Mouse (Mus musculus) neural tube, embryonic 10.5 days (tissue): ENCODE measurements around the gene Abraxas2.

Source experiments
- DNase-seq: peaks from one replicate; pipeline ENCODE4 v3.0.0-alpha.2; 2017; ENCODE audit warnings: low spot score; ENCODE audit errors: extremely low spot score

Gene Abraxas2

DNA sequence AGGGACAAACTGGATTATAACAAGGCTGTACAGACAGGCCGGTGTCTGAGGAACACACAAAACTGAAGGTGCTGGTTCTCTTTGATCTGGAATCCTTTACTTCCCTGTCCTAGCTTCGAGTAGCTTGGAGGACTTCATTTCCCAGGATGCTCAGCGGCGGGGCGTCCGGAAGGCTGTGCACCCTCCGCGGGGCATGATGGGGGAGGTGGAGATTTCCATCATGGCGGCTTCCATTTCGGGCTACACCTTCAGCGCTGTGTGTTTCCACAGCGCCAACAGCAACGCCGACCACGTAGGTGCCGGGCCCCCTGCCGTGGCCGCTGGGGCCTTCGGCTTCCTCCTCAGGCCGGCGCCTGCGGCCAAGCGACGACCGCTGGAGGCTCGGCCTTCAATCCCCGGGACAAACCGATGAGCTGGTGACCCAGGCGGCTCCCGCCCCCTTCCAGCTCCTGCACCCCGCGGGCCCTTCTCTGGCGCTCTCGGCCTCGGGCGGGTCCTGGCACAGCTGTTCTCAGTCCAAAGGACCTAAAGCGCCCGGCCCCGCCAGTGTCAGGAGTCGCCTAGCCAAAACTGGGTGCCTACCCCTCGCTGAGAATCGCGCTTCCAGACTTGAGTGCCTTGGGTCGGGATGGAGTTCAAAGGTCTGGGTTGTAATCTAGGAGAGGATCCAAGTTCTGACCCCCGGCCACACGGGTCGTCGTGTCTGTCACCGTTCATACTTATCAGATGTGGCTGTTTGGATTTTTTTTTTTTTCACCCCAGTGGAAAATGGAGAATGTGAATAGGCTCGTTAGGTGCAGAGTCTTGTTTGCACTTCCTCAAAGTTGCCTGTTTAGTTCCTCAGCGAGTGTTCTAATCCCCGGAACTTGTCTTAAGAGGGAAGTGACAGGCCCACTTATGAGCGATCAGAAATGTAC lies at the start of gene Abraxas2:
Abraxas2 (plus strand) TSS at position 184 of the 917 bp plus-strand sequence.
- peak; percentile 85 for DNase-seq

GRCm38 (mm10) chr7:132809721-132810120 lies 49.3 kb upstream of the Abraxas2 start:
- no peak for DNase-seq

DNA sequence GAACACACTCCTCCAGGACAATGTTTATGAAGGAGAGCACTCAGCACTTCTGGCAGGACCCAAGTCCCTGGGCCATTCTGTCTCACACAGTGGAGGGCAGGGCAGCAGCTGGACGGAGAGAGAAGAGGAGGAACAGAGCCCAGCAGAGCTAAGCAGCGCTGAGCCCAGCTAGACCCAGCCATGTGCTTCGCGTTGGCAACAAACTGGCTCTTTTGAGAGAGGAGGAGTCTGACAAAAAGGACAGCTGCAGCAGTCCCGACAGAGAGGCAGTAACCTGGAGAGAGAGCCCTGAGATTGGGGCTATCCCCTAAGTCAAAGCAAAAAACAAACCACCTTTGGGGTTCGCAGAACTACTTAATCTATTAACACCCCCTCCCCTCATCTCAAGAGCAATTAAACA lies 48.7 kb upstream of the Abraxas2 start:
- no peak for DNase-seq

- DNase-seq, result peak; percentile 91
Measured at GRCm38 (mm10) chr7:132810879-132811278, 48.1 kb upstream of the Abraxas2 start.

- DNase-seq, result peak; percentile 59
Measured at GRCm38 (mm10) chr7:132811716-132812618, 47.1 kb upstream of the Abraxas2 start.

GRCm38 (mm10) chr7:132812619-132813415 lies 46.2 kb upstream of the Abraxas2 start:
- peak; percentile 76 for DNase-seq

DNA sequence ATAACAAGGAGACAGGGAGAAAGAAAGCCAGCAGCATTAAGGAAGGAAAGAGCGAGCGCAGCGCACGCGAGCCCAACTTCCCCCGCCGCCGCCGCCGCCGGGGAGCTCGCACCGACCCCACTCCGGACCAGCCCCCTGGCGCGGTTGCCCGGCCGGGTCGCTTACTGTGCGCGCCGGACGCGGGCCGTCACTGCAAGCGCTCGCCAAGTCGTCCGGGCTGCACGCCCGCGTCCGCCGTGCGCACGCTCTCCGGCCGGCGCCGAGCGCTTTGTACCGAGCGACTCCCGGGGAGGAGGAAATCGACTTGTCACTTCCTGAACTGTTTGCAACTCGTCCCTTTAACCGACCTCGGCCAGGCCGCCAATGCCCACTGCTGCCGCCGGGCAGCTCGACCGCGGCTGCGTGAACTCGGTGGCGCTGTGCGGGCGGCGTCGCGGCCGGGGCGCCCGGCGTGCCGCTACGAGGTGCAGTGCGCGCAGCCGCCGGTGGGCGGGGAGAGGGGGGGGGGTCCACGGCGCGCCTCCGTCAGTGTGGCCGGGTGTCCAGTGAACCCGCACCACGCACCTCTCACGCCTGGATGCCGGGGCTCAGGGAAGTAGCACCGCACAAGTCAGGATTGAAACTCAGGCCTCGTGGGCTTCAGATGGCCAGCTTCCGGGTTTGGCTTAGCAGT lies 45.5 kb upstream of the Abraxas2 start, which contains the start of gene Fam53b:
Fam53b (minus strand) TSS at position 471 of the 673 bp plus-strand sequence.
- peak; percentile 85 for DNase-seq

- no peak for DNase-seq
Measured at GRCm38 (mm10) chr7:132814089-132814450, 45.0 kb upstream of the Abraxas2 start.

DNA sequence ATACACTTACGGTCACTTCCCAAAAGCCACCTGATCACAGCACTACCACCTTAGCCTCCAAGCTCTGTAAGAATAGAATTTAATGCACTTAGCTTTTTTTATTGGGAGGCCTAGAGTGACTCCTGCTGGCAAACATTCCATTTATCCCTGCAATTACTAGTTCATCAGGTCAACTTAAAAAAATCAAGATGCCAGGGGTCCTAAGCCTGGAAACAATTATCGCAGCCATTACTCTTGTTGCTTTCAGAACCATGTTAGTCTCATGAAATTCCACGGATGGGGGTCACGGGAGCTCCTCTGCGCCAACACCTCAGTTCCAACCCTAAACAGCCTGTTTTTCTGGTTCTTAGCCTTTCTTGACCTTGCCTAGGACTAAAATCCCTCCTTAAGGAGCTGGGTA lies 43.9 kb upstream of the Abraxas2 start:
- no peak for DNase-seq

GRCm38 (mm10) chr7:132816528-132816927 lies 42.5 kb upstream of the Abraxas2 start:
- DNase-seq, result no peak

- DNase-seq, result no peak
Measured at GRCm38 (mm10) chr7:132817056-132817455, 42.0 kb upstream of the Abraxas2 start.

DNA sequence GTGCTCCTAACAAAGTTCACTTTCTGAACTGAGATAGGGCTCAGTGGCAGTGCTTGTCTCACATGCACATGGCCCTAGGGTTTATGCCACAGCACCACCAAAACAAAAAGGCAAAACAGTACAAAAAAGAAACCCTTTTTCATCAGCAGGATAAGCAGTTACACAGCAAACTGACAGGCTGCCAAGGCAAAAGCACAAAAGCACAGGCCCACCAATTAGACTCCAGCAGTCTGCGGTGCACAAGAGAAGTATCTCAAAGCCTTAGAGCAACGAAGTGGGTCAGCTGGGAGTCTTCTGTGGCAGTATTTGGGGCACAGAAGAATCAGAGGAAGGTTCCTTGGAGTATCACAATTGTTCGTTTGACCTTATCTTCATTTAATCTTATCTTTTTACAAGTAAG lies 38.3 kb upstream of the Abraxas2 start:
- no peak for DNase-seq

GRCm38 (mm10) chr7:132823832-132824231 lies 35.2 kb upstream of the Abraxas2 start:
- DNase-seq, result no peak

DNA sequence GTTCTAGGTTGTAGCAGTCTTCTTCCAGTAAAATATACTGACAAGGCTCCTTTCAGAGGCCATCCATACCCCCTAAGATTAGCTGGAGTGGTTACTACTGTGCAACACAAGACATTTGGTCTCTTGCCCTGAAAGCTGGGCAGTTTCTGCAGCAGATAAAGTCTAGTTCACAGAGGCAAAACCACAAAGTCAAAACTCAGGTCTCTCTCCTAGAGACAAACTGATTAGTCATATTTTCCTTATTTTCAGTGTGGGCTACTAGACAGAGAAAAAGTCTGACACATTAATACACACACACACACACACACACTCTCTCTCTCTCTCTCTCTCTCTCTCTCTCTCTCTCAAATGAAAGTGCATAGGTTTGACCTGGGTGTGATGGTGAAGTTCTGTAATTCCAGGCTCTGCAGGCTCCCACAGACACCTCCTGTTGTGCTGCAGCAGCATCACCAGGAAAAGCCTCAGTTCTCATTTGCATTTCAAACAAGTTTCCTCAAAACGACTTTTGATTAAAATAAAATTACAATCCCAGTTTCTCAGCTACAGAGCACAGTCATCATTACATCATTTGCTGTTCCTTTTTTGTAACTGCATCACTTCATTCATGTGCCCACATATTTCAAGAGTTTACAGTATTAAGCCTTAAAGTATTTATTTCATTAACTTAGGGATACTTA lies 34.5 kb upstream of the Abraxas2 start:
- DNase-seq, result no peak

- DNase-seq, result no peak
Measured at GRCm38 (mm10) chr7:132830955-132831354, 28.1 kb upstream of the Abraxas2 start.

GRCm38 (mm10) chr7:132841287-132841686 lies 17.7 kb upstream of the Abraxas2 start:
- no peak for DNase-seq

DNA sequence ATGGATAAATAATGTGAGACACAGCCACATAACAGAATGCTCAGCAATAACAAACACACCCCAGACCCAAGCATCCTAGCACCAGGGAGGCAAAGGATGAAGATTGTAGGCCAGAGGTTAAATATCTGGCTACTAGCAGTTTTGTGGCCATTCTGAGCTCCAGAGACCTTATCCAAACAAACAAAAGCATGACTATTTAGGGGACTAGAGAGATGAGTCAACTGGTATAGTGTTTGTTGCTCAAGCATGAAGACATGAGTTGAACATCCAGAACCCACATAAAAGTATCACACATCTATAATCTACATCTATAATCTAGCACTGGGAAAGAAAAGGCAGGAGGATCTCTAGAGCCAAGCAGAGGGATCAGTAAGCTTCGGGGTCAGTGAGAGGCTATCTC lies 16.6 kb upstream of the Abraxas2 start:
- no peak for DNase-seq

DNA sequence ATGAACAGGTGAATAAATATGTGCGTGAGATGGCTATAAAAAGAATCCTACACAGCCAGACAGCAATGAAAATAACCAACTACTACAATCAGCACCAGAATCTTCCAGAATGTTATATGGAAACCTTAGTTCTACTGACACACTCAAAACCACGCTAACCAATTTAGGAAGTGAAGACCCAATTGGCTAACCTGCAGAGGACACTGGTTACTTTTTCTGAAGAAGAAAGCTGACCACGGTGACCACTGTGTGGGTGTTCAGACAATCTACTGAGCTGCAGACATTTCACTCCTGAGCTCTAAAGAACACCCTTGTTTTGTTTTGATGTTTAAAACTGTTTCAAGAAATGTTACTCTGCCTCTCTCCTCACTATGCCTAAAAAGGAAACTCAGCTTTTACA lies 15.9 kb upstream of the Abraxas2 start:
- DNase-seq, result no peak

DNA sequence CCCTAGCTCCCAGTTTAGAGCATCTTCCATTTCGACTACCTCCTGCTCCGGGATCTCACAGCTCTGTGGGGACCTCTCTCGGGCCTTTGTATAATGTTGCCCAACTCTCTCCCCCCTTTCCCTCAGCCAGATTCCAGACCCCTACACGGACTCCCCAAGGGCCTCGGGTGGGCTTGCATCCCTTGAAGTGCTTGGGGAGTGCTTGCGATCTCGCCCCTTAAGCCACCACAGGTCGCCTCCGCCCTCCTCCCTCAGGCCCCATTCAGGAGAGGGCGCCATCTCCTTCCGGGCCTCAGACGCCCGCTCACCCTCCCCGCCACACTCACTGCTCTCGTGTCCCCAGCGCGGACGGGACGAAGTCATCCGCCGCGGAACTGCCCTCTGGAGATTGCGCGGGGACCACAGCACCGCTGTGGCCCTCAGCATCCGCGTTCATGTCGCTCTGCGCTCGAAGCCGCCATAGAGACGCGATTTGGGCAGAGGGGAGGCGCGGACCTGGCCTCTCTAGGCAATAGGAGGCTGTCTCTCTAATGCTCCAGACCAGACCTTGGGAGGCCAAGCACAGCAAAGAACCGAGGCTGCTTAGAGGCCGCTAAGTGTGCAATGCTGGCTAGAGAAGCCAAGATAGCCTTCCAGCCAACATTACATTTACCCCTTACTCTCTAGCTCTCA lies 6.7 kb upstream of the Abraxas2 start, which contains the start of gene Eef1akmt2:
Eef1akmt2 (minus strand) TSS at position 501 of the 672 bp plus-strand sequence.
- DNase-seq, result peak; percentile 88
